8 mouse cellular contexts compared by ENCODE assay signal in the genomic region with DNA sequence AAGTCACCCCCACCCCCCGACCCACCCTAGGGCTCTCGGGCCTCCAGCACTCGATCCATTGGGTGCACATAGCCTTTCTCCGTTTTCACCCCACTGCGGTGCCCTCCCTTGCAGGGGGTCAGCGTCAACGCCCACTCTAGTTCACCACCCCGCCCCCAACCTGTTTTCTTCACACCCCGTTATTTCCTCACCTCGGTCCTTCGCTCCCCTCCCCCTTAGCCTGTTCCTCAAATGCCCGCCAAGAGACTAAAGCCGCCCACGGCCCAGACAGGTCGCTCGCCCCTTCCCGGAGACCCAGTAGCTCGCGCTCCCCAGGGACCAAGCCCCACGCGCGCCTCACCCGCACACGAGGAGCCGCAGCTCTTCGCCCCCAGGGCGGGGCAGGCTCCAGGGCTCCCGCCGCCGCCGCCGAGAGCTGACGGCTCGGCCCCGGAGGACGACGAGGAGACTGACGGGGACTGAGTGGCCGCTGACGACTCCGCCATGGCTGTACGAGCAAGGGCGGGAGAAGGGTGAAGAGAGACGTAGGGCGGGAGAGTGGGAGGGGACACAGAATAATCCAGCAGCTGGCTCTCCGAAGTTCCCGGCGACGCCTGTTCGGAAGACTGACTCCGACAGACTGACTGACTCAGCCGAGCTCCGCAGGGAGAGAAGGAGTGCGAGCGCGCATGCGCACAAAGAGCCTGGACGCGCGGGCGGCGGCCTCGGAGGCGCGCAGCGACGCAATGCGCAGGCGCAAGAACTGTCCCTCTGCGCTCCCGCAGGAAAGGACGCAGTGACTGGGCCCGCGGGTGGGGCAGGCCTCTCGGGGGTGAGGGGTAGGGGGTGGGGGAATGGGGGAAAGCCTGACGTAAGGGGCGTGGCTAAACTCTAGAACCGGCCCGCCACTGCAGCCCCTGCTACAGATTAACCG. TPM values are rescaled to one million over a fixed set of nuclear protein-coding genes. Genes with fewer than 3 reads are reported as not detected.
DNase-seq lines count a peak whose midpoint lies in the region; ATAC-seq and TF ChIP-seq lines count a peak whose summit lies in the region.

A gene (minus strand): TSS at position 683 of the 913 bp plus-strand sequence.

- H3K9me3 ChIP-seq in heart, embryonic 10.5 days: no peaks in the 10 kb centered on the region
- H3K9me3 ChIP-seq in kidney, embryonic 15.5 days (replicated peaks): no peaks in the 10 kb centered on the region

- no peak for TF ChIP-seq CTCF in bone marrow macrophage, adult 2 months (IDR thresholded peaks at IDR 0.05; ENCODE audit: low read depth, low read length)
- no peak for TF ChIP-seq CTCF in embryonic fibroblast, embryonic 13.5 days (IDR thresholded peaks at IDR 0.05; ENCODE audit: borderline replicate concordance, insufficient read depth, low read length)

- peak; percentile 88 for TF ChIP-seq POLR2A in bone marrow macrophage, adult 2 months (IDR thresholded peaks at IDR 0.05; ENCODE audit: borderline replicate concordance, low read depth, low read length)
- peak; percentile 96 for TF ChIP-seq POLR2A in embryonic fibroblast, embryonic 13.5 days (IDR thresholded peaks at IDR 0.05; ENCODE audit: low read depth, low read length)

- DNase-seq in A20 (ENCODE audit: low read depth, low spot score) (peak; percentile 97), liver (peak; percentile 99)
- peak; percentile 99 for DNase-seq in heart, embryonic 10.5 days (ENCODE audit: low spot score)
- peak; percentile 95 to 99 for DNase-seq in spleen, postnatal 4 days (ENCODE audit: low spot score in 2 of 2)

- peak within 1 kb of the TSS; percentile 95 for H3K27ac ChIP-seq in bone marrow macrophage, adult 2 months (ENCODE audit: insufficient read depth, low read depth, low read length)
- H3K27ac ChIP-seq in embryonic fibroblast, embryonic 13.5 days (ENCODE audit: insufficient read depth, low read length): peak within 1 kb of the TSS; percentile 90
- H3K27ac ChIP-seq in heart, embryonic 10.5 days: peak within 1 kb of the TSS; percentile 97
- peak within 1 kb of the TSS; percentile 100 for H3K27ac ChIP-seq in kidney, embryonic 15.5 days

- H3K4me2 ChIP-seq in kidney, embryonic 15.5 days: peak within 1 kb of the TSS; percentile 76

- H3K36me3 ChIP-seq in heart, embryonic 10.5 days: no peaks in the 10 kb centered on the region
- H3K36me3 ChIP-seq in kidney, embryonic 15.5 days: no peaks in the 10 kb centered on the region

- under 1% methylated on average over 79 of the region's 80 CpGs for WGBS in heart, embryonic 10.5 days
- under 1% methylated on average over 80 of the region's 80 CpGs for WGBS in kidney, embryonic 15.5 days

- peak; percentile 96 for ATAC-seq in kidney, embryonic 15.5 days (replicated peaks; ENCODE audit: low FRiP score)
- peak; percentile 78 for ATAC-seq in monocyte, adult 5-6 weeks (replicated peaks; ENCODE audit: insufficient number of reproducible peaks, low FRiP score, low TSS enrichment, poor library complexity, severe bottlenecking)

- H3K9ac ChIP-seq in kidney, embryonic 15.5 days: peak within 1 kb of the TSS; percentile 98

- H3K27me3 ChIP-seq in heart, embryonic 10.5 days (ENCODE audit: insufficient read depth, poor library complexity, severe bottlenecking): no peaks in the 10 kb centered on the region
- no peaks in the 10 kb centered on the region for H3K27me3 ChIP-seq in kidney, embryonic 15.5 days

- H3K4me3 ChIP-seq in bone marrow macrophage, adult 2 months (ENCODE audit: insufficient read depth, low read length): peak within 1 kb of the TSS; percentile 95
- H3K4me3 ChIP-seq in embryonic fibroblast, embryonic 13.5 days (ENCODE audit: insufficient read depth, low read length): peak within 1 kb of the TSS; percentile 85
- peak within 1 kb of the TSS; percentile 85 for H3K4me3 ChIP-seq in heart, embryonic 10.5 days
- peak within 1 kb of the TSS; percentile 98 for H3K4me3 ChIP-seq in kidney, embryonic 15.5 days (replicated peaks)

- peaks cover 29% of the 10 kb centered on the region for H3K4me1 ChIP-seq in bone marrow macrophage, adult 2 months (ENCODE audit: control insufficient read depth, insufficient read depth, low read length)
- H3K4me1 ChIP-seq in embryonic fibroblast, embryonic 13.5 days (ENCODE audit: control insufficient read depth, insufficient read depth, low read length): peaks cover 1% of the 10 kb centered on the region; the same call in 1 of the 2 replicates
- H3K4me1 ChIP-seq in heart, embryonic 10.5 days: peaks cover 11% of the 10 kb centered on the region; the same call in 1 of the 2 replicates
- H3K4me1 ChIP-seq in kidney, embryonic 15.5 days: peaks cover 20% of the 10 kb centered on the region

RNA-seq across cellular contexts. Expression of the gene that starts here (rescaled TPM):
- polyA plus RNA-seq in bone marrow macrophage, adult 2 months (2012; ENCODE audit: insufficient read depth, insufficient read length, missing spikeins): 264 and 281 TPM in 2 replicates
- 199 and 206 TPM in 2 replicates for polyA plus RNA-seq in embryonic fibroblast, embryonic 13.5 days (2011; ENCODE audit: insufficient read length, low read depth, missing spikeins)
- polyA plus RNA-seq in heart, embryonic 10.5 days (2016; fragmentation: Nextera tagmentation; extraction: Ambion mirVana): 132 and 143 TPM in 2 replicates
- polyA plus RNA-seq in kidney, embryonic 15.5 days (2015; fragmentation: Nextera tagmentation; extraction: Ambion mirVana): 157 TPM in 2 replicates
- total RNA-seq in monocyte, adult 5-6 weeks (2017): 39.5 to 72.4 TPM (median 47.7 TPM) in 3 replicates

Comparison
In these comparisons a context has a peak if more than half of its experiments do, and no peak if none do; other contexts are left out.
1. Peak in every context shown above with its lines: DNase-seq, ATAC-seq, H3K4me3 ChIP-seq and H3K27ac ChIP-seq.